Mouse (Mus musculus): ENCODE results near the gene Spcs1. TPM values are rescaled to one million over a fixed set of nuclear protein-coding genes. Genes with fewer than 3 reads are reported as not detected.

The Spcs1 gene
- polyA plus RNA-seq (2012; rRNA removed; ENCODE audit: low replicate concordance): 208 and 223 TPM in 2 replicates

DNA sequence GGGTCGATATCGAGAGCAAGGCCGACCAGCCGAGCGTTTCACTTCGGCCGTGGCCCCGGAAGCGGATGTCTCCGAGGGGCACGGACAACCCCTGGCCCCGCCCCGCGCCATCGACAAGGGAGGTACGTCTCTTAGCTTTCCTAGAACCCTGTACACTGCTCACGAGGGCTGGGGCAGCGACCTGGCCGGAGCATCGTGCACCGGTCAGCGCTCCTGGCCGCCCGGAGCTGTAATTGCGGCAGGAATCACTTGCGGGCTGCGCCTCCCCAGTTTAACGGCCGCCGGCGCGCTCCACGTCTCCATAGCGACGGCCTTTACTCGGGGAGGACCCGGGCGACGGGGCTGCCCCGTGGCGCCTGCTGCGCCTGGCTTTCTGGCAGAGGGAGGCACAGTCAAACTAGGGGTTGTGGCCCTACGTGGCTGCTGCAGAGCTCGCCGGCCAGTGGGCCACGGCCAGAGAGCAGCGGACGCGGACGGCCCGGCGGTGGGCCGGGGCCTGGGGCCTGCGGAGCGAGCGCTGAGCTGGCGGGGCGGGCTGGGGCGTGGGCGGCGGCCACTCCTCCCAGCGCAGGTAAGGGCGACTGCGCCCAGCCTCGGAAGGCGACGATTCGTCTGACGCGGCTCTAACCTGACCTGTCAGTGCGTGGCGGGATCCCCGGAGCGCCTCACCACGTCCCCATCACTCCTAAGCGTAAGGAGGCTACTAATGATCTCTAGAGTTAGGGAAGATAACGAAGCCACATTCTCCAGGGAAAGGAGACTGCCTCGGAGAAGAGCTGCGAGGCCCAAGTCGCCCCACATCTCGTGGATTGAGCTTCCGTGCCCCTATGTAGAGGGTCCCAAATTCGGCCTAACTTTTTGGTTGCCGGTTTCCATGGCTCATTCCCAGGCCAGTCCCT, at the start of gene Spcs1, which contains the start of gene Glt8d1:
Gene Spcs1, minus strand, starts transcription at position 366 of the 899 bp plus-strand sequence.
Gene Glt8d1, plus strand, starts transcription at position 94 of the 899 bp plus-strand sequence.

DNA sequence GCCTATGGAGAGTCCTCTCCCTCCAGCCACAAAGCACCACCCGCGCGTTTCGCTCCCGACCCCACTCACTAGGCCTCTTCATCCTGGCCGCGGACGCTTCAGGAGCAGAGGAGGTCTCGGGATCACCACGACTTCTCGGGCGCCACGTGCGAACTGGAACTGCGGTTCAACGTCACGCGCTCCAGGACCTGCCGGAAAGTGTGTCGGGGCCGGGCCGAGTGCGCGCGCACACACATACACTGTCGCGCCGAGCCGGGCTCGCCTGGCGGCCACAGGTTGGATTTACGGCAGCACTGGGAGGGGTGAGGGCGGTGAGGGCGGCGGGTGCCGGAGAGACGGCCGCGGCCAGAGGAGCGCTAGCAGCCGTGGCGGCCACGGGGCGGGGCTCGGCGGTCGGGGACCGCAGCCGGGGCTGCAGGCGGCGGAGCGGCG, 17.4 kb upstream of the Spcs1 start, which contains the start of the genes Pbrm1 and Gnl3:
Gene Pbrm1, plus strand, starts transcription at position 279 of the 432 bp plus-strand sequence.
Gene Gnl3, minus strand, starts transcription at position 293 of the 432 bp plus-strand sequence.

DNA sequence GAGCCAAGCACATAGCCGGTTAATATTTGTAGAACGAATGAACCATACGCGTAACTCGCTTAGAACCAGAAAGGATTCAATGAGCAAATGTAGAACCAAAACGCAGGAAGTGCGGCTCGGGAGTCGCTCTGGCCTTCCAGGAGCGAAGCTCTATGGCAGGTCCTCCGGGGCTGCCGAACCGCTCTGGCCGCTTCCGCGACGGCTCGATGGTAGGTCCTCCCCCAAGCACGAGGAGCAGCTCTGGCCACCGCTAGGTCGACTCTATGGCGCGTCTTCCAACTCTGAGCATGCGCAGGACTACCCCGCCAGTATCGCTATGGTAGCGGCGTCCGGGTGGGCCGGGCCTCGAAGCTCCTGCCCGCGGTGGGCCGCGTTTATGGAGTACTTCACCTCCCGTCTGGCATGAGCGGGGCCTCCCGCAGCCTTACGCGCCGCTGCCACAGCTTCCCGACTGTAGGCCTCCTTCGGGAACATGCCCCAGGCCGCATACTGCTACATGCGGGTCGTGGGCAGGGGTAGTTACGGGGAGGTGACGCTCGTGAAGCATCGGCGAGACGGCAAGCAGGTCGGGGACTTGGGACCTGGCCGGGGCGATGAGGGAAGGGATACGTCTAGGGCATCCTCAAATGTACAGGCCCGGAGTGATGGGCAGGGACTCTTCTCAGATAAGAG, 50.2 kb downstream of the Spcs1 start, which contains the start of gene Nek4:
Gene Nek4, plus strand, starts transcription at position 224 of the 672 bp plus-strand sequence.

Other genes starting within 250 kb of the Spcs1 start
- gene Tmem110, start 176.1 kb downstream of the Spcs1 start, polyA plus RNA-seq (2012; rRNA removed; ENCODE audit: low replicate concordance): 32.3 and 40.5 TPM in 2 replicates
- gene Mustn1, start 122.5 kb downstream of the Spcs1 start, polyA plus RNA-seq (2012; rRNA removed; ENCODE audit: low replicate concordance): 27.6 and 60.8 TPM in 2 replicates
- 3.2 and 4.9 TPM in 2 replicates for gene Itih4, start 115.2 kb downstream of the Spcs1 start, polyA plus RNA-seq (2012; rRNA removed; ENCODE audit: low replicate concordance)
- gene Itih3, start 77.9 kb downstream of the Spcs1 start, polyA plus RNA-seq (2012; rRNA removed; ENCODE audit: low replicate concordance): 0.43 and 1.0 TPM in 2 replicates
- gene Itih1, start 58.4 kb downstream of the Spcs1 start, polyA plus RNA-seq (2012; rRNA removed; ENCODE audit: low replicate concordance): 0.17 and 0.46 TPM in 2 replicates
- gene Nek4, start 50.3 kb downstream of the Spcs1 start, polyA plus RNA-seq (2012; rRNA removed; ENCODE audit: low replicate concordance): 3.1 and 5.7 TPM in 2 replicates
- gene Glt8d1, start 272 bp downstream of the Spcs1 start, polyA plus RNA-seq (2012; rRNA removed; ENCODE audit: low replicate concordance): 32.5 and 46.0 TPM in 2 replicates
- 10.7 and 21.0 TPM in 2 replicates for gene Pbrm1, start 17.5 kb upstream of the Spcs1 start, polyA plus RNA-seq (2012; rRNA removed; ENCODE audit: low replicate concordance)
- gene Gnl3, start 17.5 kb upstream of the Spcs1 start, polyA plus RNA-seq (2012; rRNA removed; ENCODE audit: low replicate concordance): 16.2 and 42.3 TPM in 2 replicates
- 24.2 and 50.4 TPM in 2 replicates for gene Smim4, start 127.3 kb upstream of the Spcs1 start, polyA plus RNA-seq (2012; rRNA removed; ENCODE audit: low replicate concordance)
- 27.5 and 77.3 TPM in 2 replicates for gene Nt5dc2, start 129.4 kb upstream of the Spcs1 start, polyA plus RNA-seq (2012; rRNA removed; ENCODE audit: low replicate concordance)
- 161 and 184 TPM in 2 replicates for gene Stab1, start 167.0 kb upstream of the Spcs1 start, polyA plus RNA-seq (2012; rRNA removed; ENCODE audit: low replicate concordance)
- 0.19 and 0.75 TPM in 2 replicates for gene Tnnc1, start 206.6 kb upstream of the Spcs1 start, polyA plus RNA-seq (2012; rRNA removed; ENCODE audit: low replicate concordance)
- 317 and 568 TPM in 2 replicates for gene Nisch, start 215.3 kb upstream of the Spcs1 start, polyA plus RNA-seq (2012; rRNA removed; ENCODE audit: low replicate concordance)
- gene Sema3g, start 216.2 kb upstream of the Spcs1 start, polyA plus RNA-seq (2012; rRNA removed; ENCODE audit: low replicate concordance): 17.6 and 29.3 TPM in 2 replicates
- gene Phf7, start 249.6 kb upstream of the Spcs1 start, polyA plus RNA-seq (2012; rRNA removed; ENCODE audit: low replicate concordance): 5.5 and 6.4 TPM in 2 replicates
- gene Bap1, start 249.8 kb upstream of the Spcs1 start, polyA plus RNA-seq (2012; rRNA removed; ENCODE audit: low replicate concordance): 49.3 and 71.2 TPM in 2 replicates

Measured in subcutaneous adipose tissue, adult 2 months (tissue).